Mouse (Mus musculus) midbrain, embryonic 11.5 days (tissue): ENCODE results near the gene Osbpl10. TPM values are rescaled to one million over a fixed set of nuclear protein-coding genes. Genes with fewer than 3 reads are reported as not detected.

Experiments used
- ATAC-seq: fragments of 200-750 bp; cut with Nextera tagmentation; 2 replicates; pipeline ENCODE4 v1.8.0; 2017; ENCODE audit warnings: moderate TSS enrichment, moderate library complexity; ENCODE audit not compliant: low FRiP score
- DNase-seq: peaks from one replicate; pipeline ENCODE4 v3.0.0; 2015; ENCODE audit warnings: low spot score; ENCODE audit errors: missing footprints
- H3K27ac ChIP-seq: fragments of 300-500 bp; sonication (generic); 2 replicates; pipeline ENCODE4 v1.5.1; 2014; ENCODE audit warnings: low read depth, low read length
- H3K27me3 ChIP-seq: fragments of 300-500 bp; sonication (generic); 2 replicates; pipeline ENCODE4 v1.6.1; 2014; ENCODE audit warnings: mild to moderate bottlenecking, low read length, moderate library complexity, mixed read lengths; ENCODE audit not compliant: control insufficient read depth, insufficient read depth
- H3K36me3 ChIP-seq: fragments of 300-500 bp; sonication (generic); 2 replicates; pipeline ENCODE4 v1.6.1; 2014; ENCODE audit warnings: mild to moderate bottlenecking, low read length, moderate library complexity, mixed read lengths; ENCODE audit not compliant: control insufficient read depth, insufficient read depth
- H3K4me1 ChIP-seq: fragments of 300-500 bp; sonication (generic); 2 replicates; pipeline ENCODE4 v1.6.1; 2014; ENCODE audit warnings: low read length; ENCODE audit not compliant: control insufficient read depth, insufficient read depth
- H3K4me2 ChIP-seq: fragments of 300-500 bp; sonication (generic); 2 replicates; pipeline ENCODE4 v1.6.1; 2014; ENCODE audit warnings: mild to moderate bottlenecking, moderate library complexity
- H3K4me3 ChIP-seq: fragments of 300-500 bp; sonication (generic); 2 replicates; pipeline ENCODE4 v1.5.1; 2014; ENCODE audit warnings: low read depth, low read length
- H3K9ac ChIP-seq: fragments of 300-500 bp; sonication (generic); 2 replicates; pipeline ENCODE4 v1.6.1; 2014; ENCODE audit warnings: low read length
- H3K9me3 ChIP-seq: fragments of 300-500 bp; sonication (generic); 2 replicates; pipeline ENCODE4 v1.6.1; 2016; ENCODE audit warnings: low read length; ENCODE audit not compliant: control insufficient read depth
- WGBS: fragments of 180-500 bp; shearing (Covaris S2); extraction: QIAGEN DNeasy Blood & Tissue Kit; methylation state at CpG from one replicate; pipeline ENCODE4 v1.1.7; 2014; 5-methylcytosine and 5-hydroxymethylcytosine counted together
- polyA plus RNA-seq: library from polyadenylated mRNA; unstranded; fragments of >200 nt; fragmentation: Nextera tagmentation; extraction: Ambion mirVana; gene quantifications from 2 replicates; pipeline ENCODE4 v1.2.1, GENCODE M21; 2014

Gene Osbpl10
- polyA plus RNA-seq, 1 experiment from 2014 or later: 1.1 TPM

DNA sequence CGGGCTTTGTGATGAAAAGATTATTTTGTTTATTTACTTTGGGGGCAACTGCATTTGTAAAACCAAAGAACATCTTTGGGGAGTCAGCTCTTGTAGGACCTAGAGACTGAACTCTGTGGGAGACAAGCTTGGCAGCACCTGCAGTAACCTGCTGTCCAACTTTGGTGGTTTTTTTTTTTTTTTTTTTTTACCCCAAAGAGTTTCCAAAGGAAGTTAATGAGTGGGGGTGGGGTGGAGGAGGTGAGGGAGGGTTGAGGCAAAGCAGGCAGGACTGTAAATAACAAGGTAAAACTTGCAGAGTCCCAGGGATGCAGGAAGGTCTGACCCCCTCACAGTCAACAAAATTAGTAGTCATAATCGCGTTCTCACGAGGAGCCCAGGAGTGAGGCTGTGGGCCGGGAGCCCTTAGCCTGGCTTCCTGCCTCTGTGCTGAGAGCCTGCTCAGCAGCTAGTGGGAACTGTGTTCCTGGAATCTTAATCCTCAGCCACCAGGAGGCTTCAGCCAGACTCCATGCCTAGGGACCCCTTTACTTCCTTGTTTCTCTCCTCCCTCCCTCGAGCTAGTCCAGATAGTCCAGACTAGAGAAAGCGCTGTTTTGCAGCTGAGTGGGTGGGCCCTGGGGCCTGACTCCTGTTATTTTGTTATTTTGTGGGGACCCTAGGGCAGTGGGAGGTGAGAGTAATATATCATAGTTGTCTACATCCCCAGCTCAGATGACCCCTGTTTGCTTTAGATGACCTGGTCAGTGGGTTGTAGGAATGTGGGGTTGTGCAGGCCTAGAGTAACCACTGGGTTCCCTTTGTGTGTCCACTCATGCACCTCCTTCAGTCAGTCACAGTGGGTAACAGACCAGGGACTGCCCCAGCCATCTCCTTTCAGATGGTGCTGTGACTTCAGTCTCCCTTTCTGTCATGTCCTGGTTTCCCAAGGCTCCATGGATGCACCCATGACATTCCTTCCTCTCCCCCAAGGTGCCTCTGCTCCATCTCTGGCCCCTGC is 236.5 kb downstream of the Osbpl10 start:
- DNase-seq (peak; percentile 85), ATAC-seq (no peak)
- peaks cover 8% of the 10 kb centered on the region for H3K4me1 ChIP-seq
- H3K4me3 ChIP-seq: no peak overlapping the region
- no peak overlapping the region for H3K4me2 ChIP-seq
- no peak overlapping the region for H3K27ac ChIP-seq
- H3K27me3 ChIP-seq: no peaks in the 10 kb centered on the region
- WGBS: 17% methylated on average over 7 of the region's 7 CpGs
- H3K9me3 ChIP-seq: no peaks in the 10 kb centered on the region
- no peak overlapping the region for H3K9ac ChIP-seq
- H3K36me3 ChIP-seq: no peaks in the 10 kb centered on the region

- peak; percentile 85 for ATAC-seq
- Histone ChIP-seq H3K4me2 (peak overlapping the region; percentile 20; the same call in 1 of the 2 replicates), H3K4me1 (peaks cover 8% of the 10 kb centered on the region), H3K36me3 (no peaks in the 10 kb centered on the region), H3K4me3 (no peak overlapping the region), H3K27me3 (no peaks in the 10 kb centered on the region), H3K9ac (0 out of 2 replicates have a peak overlapping the region, but pooled peaks have one; percentile 5), H3K9me3 (no peaks in the 10 kb centered on the region), H3K27ac (no peak overlapping the region)
- 25% methylated on average over 21 of the region's 21 CpGs for WGBS
- DNase-seq: peak; percentile 89
Measured at GRCm38 (mm10) chr9:115215830-115216701, 237.7 kb downstream of the Osbpl10 start.

GRCm38 (mm10) chr9:115217984-115218383 is 239.6 kb downstream of the Osbpl10 start:
- no peaks in the 10 kb centered on the region for H3K9me3 ChIP-seq
- peaks cover 8% of the 10 kb centered on the region for H3K4me1 ChIP-seq
- H3K4me2 ChIP-seq: no peak overlapping the region
- ATAC-seq (no peak), DNase-seq (peak; percentile 77)
- no peak overlapping the region for H3K4me3 ChIP-seq
- no peaks in the 10 kb centered on the region for H3K36me3 ChIP-seq
- H3K9ac ChIP-seq: no peak overlapping the region
- no peaks in the 10 kb centered on the region for H3K27me3 ChIP-seq
- no peak overlapping the region for H3K27ac ChIP-seq
- 29% methylated on average over 9 of the region's 9 CpGs for WGBS

DNA sequence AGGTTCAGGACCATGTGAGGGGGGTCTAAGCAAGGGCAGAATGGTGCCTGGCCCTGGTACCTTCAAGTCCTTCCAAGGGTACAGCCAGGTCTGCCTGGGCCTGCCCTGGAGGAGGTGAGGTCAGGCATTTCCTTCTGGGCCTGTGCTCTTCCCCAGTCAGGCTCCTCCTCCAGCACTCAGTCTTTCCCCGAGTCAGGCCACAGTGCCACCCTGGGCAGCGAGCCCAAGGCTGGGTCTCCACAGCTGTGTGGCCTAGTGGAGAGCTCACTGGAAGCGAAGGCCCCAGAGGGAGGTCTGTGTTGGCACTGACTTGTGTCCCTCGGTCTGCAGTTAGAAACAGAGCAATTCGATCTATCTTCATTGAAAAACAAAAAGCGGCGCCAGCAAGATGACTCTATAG is 242.1 kb downstream of the Osbpl10 start:
- Histone ChIP-seq H3K9me3 (no peaks in the 10 kb centered on the region), H3K4me1 (peaks cover 5% of the 10 kb centered on the region), H3K27me3 (no peaks in the 10 kb centered on the region), H3K4me3 (no peak overlapping the region), H3K36me3 (no peaks in the 10 kb centered on the region; the same call in 1 of the 2 replicates), H3K27ac (no peak overlapping the region), H3K4me2 (no peak overlapping the region), H3K9ac (no peak overlapping the region)
- ATAC-seq: no peak
- no peak for DNase-seq
- WGBS: 79% methylated on average over 7 of the region's 7 CpGs

- DNase-seq (peak; percentile 47), ATAC-seq (no peak)
- Histone ChIP-seq H3K27me3 (no peaks in the 10 kb centered on the region), H3K9me3 (no peaks in the 10 kb centered on the region), H3K4me3 (no peak overlapping the region), H3K4me2 (no peak overlapping the region), H3K36me3 (no peaks in the 10 kb centered on the region; the same call in 1 of the 2 replicates), H3K4me1 (no peaks in the 10 kb centered on the region), H3K27ac (no peak overlapping the region), H3K9ac (no peak overlapping the region)
- 91% methylated on average over 7 of the region's 7 CpGs for WGBS
Measured at GRCm38 (mm10) chr9:115221265-115221664, 242.9 kb downstream of the Osbpl10 start.

DNA sequence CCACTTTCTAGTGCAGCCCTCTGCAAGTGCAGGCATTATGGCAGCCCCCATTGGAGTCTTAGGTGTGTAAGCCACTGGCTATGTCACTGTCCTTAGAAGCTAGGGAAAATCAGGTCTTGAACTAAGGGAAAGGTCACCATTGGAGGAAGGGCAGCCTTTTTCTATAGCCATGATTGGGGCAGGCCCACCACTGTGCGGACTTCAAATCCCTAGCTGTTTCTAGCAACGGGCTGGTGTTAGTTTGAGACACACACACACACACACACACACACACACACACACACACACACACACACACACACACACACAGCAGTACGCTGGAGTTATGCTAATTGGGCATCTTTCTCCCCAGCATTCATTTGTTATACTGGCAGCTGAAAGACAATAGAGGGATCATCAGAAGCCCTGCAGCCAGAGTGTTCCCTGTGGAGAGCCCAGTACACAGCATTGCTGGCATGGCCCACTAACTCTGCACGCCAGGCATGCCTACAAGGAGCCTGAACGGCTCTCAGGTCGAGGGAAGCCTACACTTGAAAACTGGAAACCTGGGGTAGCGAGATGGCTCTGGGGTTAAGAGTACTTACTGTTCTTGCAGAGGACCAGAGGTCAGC is 246.5 kb downstream of the Osbpl10 start:
- Histone ChIP-seq H3K4me1 (no peaks in the 10 kb centered on the region), H3K27ac (no peak overlapping the region), H3K36me3 (no peaks in the 10 kb centered on the region; the same call in 1 of the 2 replicates), H3K4me2 (no peak overlapping the region), H3K9me3 (no peaks in the 10 kb centered on the region), H3K27me3 (no peaks in the 10 kb centered on the region), H3K4me3 (no peak overlapping the region), H3K9ac (no peak overlapping the region)
- DNase-seq (peak; percentile 89), ATAC-seq (peak; percentile 74)
- WGBS: 32% methylated on average over 7 of the region's 7 CpGs

GRCm38 (mm10) chr9:115229145-115229544 is 250.8 kb downstream of the Osbpl10 start:
- Histone ChIP-seq H3K9ac (no peak overlapping the region), H3K36me3 (no peaks in the 10 kb centered on the region; the same call in 1 of the 2 replicates), H3K27me3 (no peaks in the 10 kb centered on the region), H3K9me3 (no peaks in the 10 kb centered on the region), H3K27ac (no peak overlapping the region), H3K4me1 (no peaks in the 10 kb centered on the region), H3K4me3 (no peak overlapping the region), H3K4me2 (no peak overlapping the region)
- ATAC-seq (no peak), DNase-seq (peak; percentile 56)
- 70% methylated on average over 4 of the region's 4 CpGs for WGBS

- Histone ChIP-seq H3K9me3 (no peaks in the 10 kb centered on the region), H3K4me2 (no peak overlapping the region), H3K9ac (no peak overlapping the region), H3K27me3 (no peaks in the 10 kb centered on the region), H3K4me1 (no peaks in the 10 kb centered on the region), H3K4me3 (no peak overlapping the region), H3K36me3 (no peaks in the 10 kb centered on the region; the same call in 1 of the 2 replicates), H3K27ac (no peak overlapping the region)
- DNase-seq (peak; percentile 73), ATAC-seq (no peak)
- 72% methylated on average over 10 of the region's 10 CpGs for WGBS
Measured at GRCm38 (mm10) chr9:115229676-115230075, 251.3 kb downstream of the Osbpl10 start.
